Mouse (Mus musculus): ENCODE measurements around the gene Fibp. TPM values are rescaled to one million over a fixed set of nuclear protein-coding genes. Genes with fewer than 3 reads are reported as not detected.

Fibp gene
- polyA plus RNA-seq, 1 experiment from 2014 or later, result 151 TPM

GRCm38 (mm10) chr19:5457746-5458442 is 2.5 kb upstream of the Fibp start, which contains the start of gene Ccdc85b:
TSS of gene Ccdc85b (minus strand) at chr19:5457894.
- DNase-seq (ENCODE audit: low spot score) (no peak), ATAC-seq (ENCODE audit: low FRiP score) (0 out of 2 replicates have a peak, but pooled peaks have one; percentile 0)
- peak within 1 kb of the TSS; percentile 81 for H3K9ac ChIP-seq
- H3K9me3 ChIP-seq (ENCODE audit: control insufficient read depth, low read length), result no peaks in the 10 kb centered on the region
- H3K4me2 ChIP-seq (replicated peaks), result peak within 1 kb of the TSS; percentile 94
- peak within 1 kb of the TSS; percentile 94 for H3K27ac ChIP-seq
- H3K4me1 ChIP-seq (replicated peaks; ENCODE audit: control insufficient read depth, insufficient read depth, low read length), result peaks cover 40% of the 10 kb centered on the region
- peak within 1 kb of the TSS; percentile 70 for H3K4me3 ChIP-seq (replicated peaks; ENCODE audit: low read length)
- no peaks in the 10 kb centered on the region for H3K27me3 ChIP-seq (ENCODE audit: control insufficient read depth, insufficient read depth, low read length)
- H3K36me3 ChIP-seq (replicated peaks; ENCODE audit: control insufficient read depth, insufficient read depth), result peaks cover 27% of the 10 kb centered on the region
- WGBS, result 12% methylated on average over 14 of the region's 14 CpGs

GRCm38 (mm10) chr19:5459019-5459418 is 1.4 kb upstream of the Fibp start:
- Histone ChIP-seq H3K4me3 (replicated peaks; ENCODE audit: low read length) (no peak overlapping the region), H3K9me3 (ENCODE audit: control insufficient read depth, low read length) (no peaks in the 10 kb centered on the region), H3K4me1 (replicated peaks; ENCODE audit: control insufficient read depth, insufficient read depth, low read length) (peaks cover 42% of the 10 kb centered on the region), H3K9ac (no peak overlapping the region), H3K27me3 (ENCODE audit: control insufficient read depth, insufficient read depth, low read length) (no peaks in the 10 kb centered on the region), H3K27ac (no peak overlapping the region), H3K4me2 (replicated peaks) (no peak overlapping the region), H3K36me3 (replicated peaks; ENCODE audit: control insufficient read depth, insufficient read depth) (peaks cover 28% of the 10 kb centered on the region)
- ATAC-seq (ENCODE audit: low FRiP score), result no peak
- DNase-seq (ENCODE audit: low spot score), result no peak
- WGBS, result 68% methylated on average over 7 of the region's 7 CpGs

GRCm38 (mm10) chr19:5459896-5460295 is 519 bp upstream of the Fibp start:
- 26% methylated on average over 3 of the region's 3 CpGs for WGBS
- Histone ChIP-seq H3K4me1 (replicated peaks; ENCODE audit: control insufficient read depth, insufficient read depth, low read length) (peaks cover 47% of the 10 kb centered on the region), H3K9me3 (ENCODE audit: control insufficient read depth, low read length) (no peaks in the 10 kb centered on the region), H3K9ac (peak overlapping the region; percentile 82), H3K27ac (peak overlapping the region; percentile 73), H3K4me2 (replicated peaks) (peak overlapping the region; percentile 95), H3K36me3 (replicated peaks; ENCODE audit: control insufficient read depth, insufficient read depth) (peaks cover 28% of the 10 kb centered on the region), H3K4me3 (replicated peaks; ENCODE audit: low read length) (peak overlapping the region; percentile 69), H3K27me3 (ENCODE audit: control insufficient read depth, insufficient read depth, low read length) (no peaks in the 10 kb centered on the region)
- ATAC-seq (ENCODE audit: low FRiP score), result no peak
- no peak for DNase-seq (ENCODE audit: low spot score)

GRCm38 (mm10) chr19:5461411-5461810 is 996 bp downstream of the Fibp start:
- WGBS, result 86% methylated on average over 6 of the region's 6 CpGs
- ATAC-seq (ENCODE audit: low FRiP score) (no peak), DNase-seq (ENCODE audit: low spot score) (no peak)
- H3K4me2 ChIP-seq (replicated peaks), result peak overlapping the region; percentile 95
- H3K9me3 ChIP-seq (ENCODE audit: control insufficient read depth, low read length), result no peaks in the 10 kb centered on the region
- peak overlapping the region; percentile 69 for H3K4me3 ChIP-seq (replicated peaks; ENCODE audit: low read length)
- no peak overlapping the region; the same call in 1 of the 2 replicates for H3K27ac ChIP-seq
- H3K4me1 ChIP-seq (replicated peaks; ENCODE audit: control insufficient read depth, insufficient read depth, low read length), result peaks cover 32% of the 10 kb centered on the region
- H3K27me3 ChIP-seq (ENCODE audit: control insufficient read depth, insufficient read depth, low read length), result no peaks in the 10 kb centered on the region
- peaks cover 42% of the 10 kb centered on the region for H3K36me3 ChIP-seq (replicated peaks; ENCODE audit: control insufficient read depth, insufficient read depth)
- peak overlapping the region; percentile 82 for H3K9ac ChIP-seq

GRCm38 (mm10) chr19:5463212-5463611 is 2.8 kb downstream of the Fibp start:
- H3K9ac ChIP-seq, result no peak overlapping the region
- H3K4me3 ChIP-seq (replicated peaks; ENCODE audit: low read length), result no peak overlapping the region
- 90% methylated on average over 9 of the region's 9 CpGs for WGBS
- H3K4me2 ChIP-seq (replicated peaks), result no peak overlapping the region
- H3K27ac ChIP-seq, result no peak overlapping the region
- no peaks in the 10 kb centered on the region for H3K9me3 ChIP-seq (ENCODE audit: control insufficient read depth, low read length)
- DNase-seq (ENCODE audit: low spot score) (no peak), ATAC-seq (ENCODE audit: low FRiP score) (no peak)
- peaks cover 24% of the 10 kb centered on the region for H3K4me1 ChIP-seq (replicated peaks; ENCODE audit: control insufficient read depth, insufficient read depth, low read length)
- H3K36me3 ChIP-seq (replicated peaks; ENCODE audit: control insufficient read depth, insufficient read depth), result peaks cover 60% of the 10 kb centered on the region
- H3K27me3 ChIP-seq (ENCODE audit: control insufficient read depth, insufficient read depth, low read length), result no peaks in the 10 kb centered on the region

- Histone ChIP-seq H3K27me3 (ENCODE audit: control insufficient read depth, insufficient read depth, low read length) (no peaks in the 10 kb centered on the region), H3K4me1 (replicated peaks; ENCODE audit: control insufficient read depth, insufficient read depth, low read length) (peaks cover 24% of the 10 kb centered on the region), H3K9ac (peak overlapping the region; percentile 56), H3K9me3 (ENCODE audit: control insufficient read depth, low read length) (no peaks in the 10 kb centered on the region), H3K4me2 (replicated peaks) (peak overlapping the region; percentile 48), H3K36me3 (replicated peaks; ENCODE audit: control insufficient read depth, insufficient read depth) (peaks cover 60% of the 10 kb centered on the region), H3K4me3 (replicated peaks; ENCODE audit: low read length) (peak overlapping the region; percentile 22), H3K27ac (peak overlapping the region; percentile 59)
- DNase-seq (ENCODE audit: low spot score), result peak; percentile 78
- ATAC-seq (ENCODE audit: low FRiP score), result peak; percentile 32; the same call in 1 of the 2 replicates
- WGBS, result 40% methylated on average over 15 of the region's 15 CpGs
Observed at GRCm38 (mm10) chr19:5463791-5464562, 3.6 kb downstream of the Fibp start.

- Histone ChIP-seq H3K36me3 (replicated peaks; ENCODE audit: control insufficient read depth, insufficient read depth) (peaks cover 60% of the 10 kb centered on the region), H3K4me2 (replicated peaks) (no peak overlapping the region), H3K4me1 (replicated peaks; ENCODE audit: control insufficient read depth, insufficient read depth, low read length) (peaks cover 19% of the 10 kb centered on the region), H3K27ac (no peak overlapping the region), H3K4me3 (replicated peaks; ENCODE audit: low read length) (no peak overlapping the region), H3K9me3 (ENCODE audit: control insufficient read depth, low read length) (no peaks in the 10 kb centered on the region), H3K27me3 (ENCODE audit: control insufficient read depth, insufficient read depth, low read length) (no peaks in the 10 kb centered on the region), H3K9ac (no peak overlapping the region)
- 94% methylated on average over 8 of the region's 8 CpGs for WGBS
- ATAC-seq (ENCODE audit: low FRiP score) (no peak), DNase-seq (ENCODE audit: low spot score) (no peak)
Observed at GRCm38 (mm10) chr19:5465037-5465436, 4.6 kb downstream of the Fibp start.

GRCm38 (mm10) chr19:5466916-5467500 is 6.6 kb downstream of the Fibp start:
- 96% methylated on average over 6 of the region's 6 CpGs for WGBS
- peaks cover 56% of the 10 kb centered on the region for H3K36me3 ChIP-seq (replicated peaks; ENCODE audit: control insufficient read depth, insufficient read depth)
- H3K9ac ChIP-seq, result no peak overlapping the region
- no peaks in the 10 kb centered on the region for H3K27me3 ChIP-seq (ENCODE audit: control insufficient read depth, insufficient read depth, low read length)
- peaks cover 8% of the 10 kb centered on the region; the same call in 1 of the 2 replicates for H3K4me1 ChIP-seq (replicated peaks; ENCODE audit: control insufficient read depth, insufficient read depth, low read length)
- ATAC-seq (ENCODE audit: low FRiP score) (no peak), DNase-seq (ENCODE audit: low spot score) (no peak)
- no peaks in the 10 kb centered on the region for H3K9me3 ChIP-seq (ENCODE audit: control insufficient read depth, low read length)
- no peak overlapping the region for H3K4me3 ChIP-seq (replicated peaks; ENCODE audit: low read length)
- H3K27ac ChIP-seq, result no peak overlapping the region
- H3K4me2 ChIP-seq (replicated peaks), result no peak overlapping the region

- WGBS, result 60% methylated on average over 5 of the region's 5 CpGs
- Histone ChIP-seq H3K9ac (no peak within 1 kb of the TSS), H3K36me3 (replicated peaks; ENCODE audit: control insufficient read depth, insufficient read depth) (peaks cover 43% of the 10 kb centered on the region), H3K4me1 (replicated peaks; ENCODE audit: control insufficient read depth, insufficient read depth, low read length) (peaks cover 8% of the 10 kb centered on the region; the same call in 1 of the 2 replicates), H3K4me3 (replicated peaks; ENCODE audit: low read length) (no peak within 1 kb of the TSS), H3K4me2 (replicated peaks) (no peak within 1 kb of the TSS), H3K27ac (no peak within 1 kb of the TSS), H3K9me3 (ENCODE audit: control insufficient read depth, low read length) (no peaks in the 10 kb centered on the region), H3K27me3 (ENCODE audit: control insufficient read depth, insufficient read depth, low read length) (no peaks in the 10 kb centered on the region)
- DNase-seq (ENCODE audit: low spot score) (no peak), ATAC-seq (ENCODE audit: low FRiP score) (no peak)
Observed at GRCm38 (mm10) chr19:5468374-5468773, 8.0 kb downstream of the Fibp start, which contains the start of gene Ctsw. TSS of gene Ctsw (minus strand) at chr19:5468507.
